Mouse (Mus musculus) stomach, embryonic 14.5 days (tissue): ENCODE results near the gene Ormdl1. TPM values are rescaled to one million over a fixed set of nuclear protein-coding genes. Genes with fewer than 3 reads are reported as not detected.

Experiments
- ATAC-seq: fragments of 200-750 bp; cut with Nextera tagmentation; 2 replicates; pipeline ENCODE4 v1.8.0; 2017; ENCODE audit warnings: low read depth, moderate TSS enrichment; ENCODE audit not compliant: insufficient number of reproducible peaks, insufficient read depth, low FRiP score
- H3K27ac ChIP-seq: fragments of 300-500 bp; sonication (generic); 2 replicates; pipeline ENCODE4 v1.5.1; 2014; ENCODE audit warnings: mild to moderate bottlenecking, low read length, moderate library complexity, mixed read lengths
- H3K27me3 ChIP-seq: fragments of 300-500 bp; sonication (generic); 2 replicates; pipeline ENCODE4 v1.6.1; 2014; ENCODE audit warnings: low read length, control low read depth, mixed read lengths; ENCODE audit not compliant: control insufficient read depth, insufficient read depth
- H3K36me3 ChIP-seq: fragments of 300-500 bp; sonication (generic); 2 replicates; pipeline ENCODE4 v1.6.1; 2014; ENCODE audit warnings: mild to moderate bottlenecking, control low read depth, low read length, moderate library complexity, mixed read lengths; ENCODE audit not compliant: control insufficient read depth, insufficient read depth
- H3K4me1 ChIP-seq: fragments of 300-500 bp; sonication (generic); 2 replicates; pipeline ENCODE4 v1.6.1; 2014; ENCODE audit warnings: low read length, control low read depth, mixed read lengths; ENCODE audit not compliant: control insufficient read depth, insufficient read depth
- H3K4me2 ChIP-seq: fragments of 300-500 bp; sonication (generic); replicated peaks from 2 replicates; pipeline ENCODE4 v1.6.1; 2014; ENCODE audit warnings: low read depth, low read length, control low read depth
- H3K4me3 ChIP-seq: fragments of 300-500 bp; sonication (generic); 2 replicates; pipeline ENCODE4 v1.5.1; 2014; ENCODE audit warnings: low read depth, low read length, control low read depth
- H3K9ac ChIP-seq: fragments of 300-500 bp; sonication (generic); replicated peaks from 2 replicates; pipeline ENCODE4 v1.6.1; 2014; ENCODE audit warnings: low read depth, mild to moderate bottlenecking, control low read depth, low read length, moderate library complexity, mixed read lengths
- H3K9me3 ChIP-seq: fragments of 300-500 bp; sonication (generic); 2 replicates; pipeline ENCODE4 v1.6.1; 2016; ENCODE audit warnings: low read depth, low read length, control low read depth; ENCODE audit not compliant: control insufficient read depth
- WGBS: fragments of 180-500 bp; shearing (Covaris S2); extraction: QIAGEN DNeasy Blood & Tissue Kit; methylation state at CpG from one replicate; pipeline ENCODE4 v1.1.7; 2014; 5-methylcytosine and 5-hydroxymethylcytosine counted together
- polyA plus RNA-seq: library from polyadenylated mRNA; unstranded; fragments of >200 nt; fragmentation: Nextera tagmentation; extraction: Ambion mirVana; gene quantifications from 2 replicates; pipeline ENCODE4 v1.2.1, GENCODE M21; 2014

Gene Ormdl1
- polyA plus RNA-seq, 1 experiment from 2014 or later = 52.3 TPM

DNA sequence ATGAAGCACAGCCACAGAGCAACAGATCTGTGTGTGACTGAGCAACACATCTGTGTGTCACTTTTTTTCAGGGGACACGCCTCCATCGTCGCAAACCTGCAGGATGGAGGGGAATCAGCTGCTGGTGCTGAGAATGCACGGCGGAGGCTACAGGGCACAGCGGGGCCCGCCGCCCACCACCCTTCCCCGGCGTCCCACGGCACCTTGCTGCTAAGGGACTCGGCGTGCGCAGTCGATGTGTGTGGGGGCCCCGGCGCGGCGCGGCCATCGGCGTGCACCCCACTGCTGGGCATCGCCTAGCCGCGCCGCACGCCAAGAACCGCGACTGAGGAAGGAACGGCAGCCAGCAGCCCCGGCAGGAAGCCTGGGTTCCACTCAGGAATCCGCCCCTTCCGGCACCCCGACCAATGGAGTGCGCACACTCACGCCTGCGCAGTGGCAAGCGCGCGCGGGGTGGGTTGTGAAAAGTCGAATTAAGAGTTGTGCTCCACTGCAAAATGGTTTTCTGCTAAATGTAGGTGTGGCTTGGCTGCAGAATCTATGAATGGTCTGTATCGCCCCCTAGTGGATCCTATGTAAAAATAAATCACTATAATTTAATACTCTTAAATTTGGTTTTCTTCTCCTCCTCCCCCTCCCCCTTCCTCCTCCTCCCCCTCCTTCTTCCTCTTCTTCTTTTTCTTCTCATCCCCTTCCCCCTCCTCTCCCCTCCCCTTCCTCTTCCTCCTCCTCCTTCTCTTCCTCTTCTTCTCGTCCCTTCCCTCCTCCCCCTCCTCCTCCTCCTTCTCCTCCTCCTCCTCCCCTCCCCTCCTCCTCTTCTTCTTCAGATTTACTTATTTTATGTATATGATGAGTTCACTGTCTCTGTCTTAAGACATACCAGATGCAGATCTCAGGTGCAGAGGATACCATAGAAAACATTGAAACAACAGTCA lies 55.7 kb downstream of the Ormdl1 start, which contains the start of the genes Asdurf, Gm28551 and Asnsd1:
Asdurf (minus strand) TSS at position 293 of the 935 bp plus-strand sequence.
Gm28551 (minus strand) TSS at position 341 of the 935 bp plus-strand sequence.
Asnsd1 (minus strand) TSS at position 426 of the 935 bp plus-strand sequence.
- Histone ChIP-seq H3K9ac (peak within 1 kb of the TSS; percentile 93), H3K27me3 (no peaks in the 10 kb centered on the region), H3K9me3 (no peaks in the 10 kb centered on the region), H3K27ac (peak within 1 kb of the TSS; percentile 81), H3K4me2 (peak within 1 kb of the TSS; percentile 38), H3K36me3 (peaks cover 10% of the 10 kb centered on the region), H3K4me3 (peak within 1 kb of the TSS; percentile 80), H3K4me1 (peaks cover 5% of the 10 kb centered on the region; the same call in 1 of the 2 replicates)
- WGBS = under 1% methylated on average over 44 of the region's 44 CpGs
- peak; percentile 100 for ATAC-seq

DNA sequence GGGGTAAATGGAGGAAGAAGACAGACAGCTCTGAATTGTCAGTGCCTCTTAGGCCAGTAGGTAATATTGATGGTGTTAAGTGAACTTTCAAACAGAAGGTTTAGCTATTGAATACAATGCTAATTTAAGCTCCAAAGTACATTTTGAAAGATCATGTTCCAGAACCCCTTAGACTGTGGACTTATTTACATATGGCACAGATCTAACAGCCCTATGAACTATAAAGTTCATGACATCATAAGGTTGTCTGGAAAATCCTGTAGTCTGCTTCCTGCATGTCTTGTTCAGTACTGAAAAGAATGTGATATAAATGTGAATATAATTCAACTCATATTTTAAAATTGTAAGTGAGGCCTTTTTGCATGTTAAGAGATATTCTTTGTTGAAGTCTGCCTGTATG lies 62.1 kb downstream of the Ormdl1 start:
- H3K4me2 ChIP-seq = no peak overlapping the region
- H3K36me3 ChIP-seq = no peaks in the 10 kb centered on the region
- no peak overlapping the region for H3K4me3 ChIP-seq
- H3K9ac ChIP-seq = no peak overlapping the region
- H3K27ac ChIP-seq = no peak overlapping the region
- no peaks in the 10 kb centered on the region for H3K27me3 ChIP-seq
- no peaks in the 10 kb centered on the region for H3K9me3 ChIP-seq
- no peaks in the 10 kb centered on the region for H3K4me1 ChIP-seq
- ATAC-seq = no peak

Other genes starting within 250 kb of the Ormdl1 start
- 0.50 and 0.52 TPM in 2 replicates for gene Mstn, start 235.5 kb upstream of the Ormdl1 start, polyA plus RNA-seq
- not detected in 2 replicates for gene 1700019A02Rik, start 109.5 kb upstream of the Ormdl1 start, polyA plus RNA-seq
- 20.0 and 20.8 TPM in 2 replicates for gene Pms1, start 77 bp upstream of the Ormdl1 start, polyA plus RNA-seq
- gene Gm28778, start within 50 bp of the Ormdl1 start, polyA plus RNA-seq = not detected in 2 replicates
- 22.9 and 23.6 TPM in 2 replicates for gene Osgepl1, start 16.5 kb downstream of the Ormdl1 start, polyA plus RNA-seq
- gene Asdurf, start 55.5 kb downstream of the Ormdl1 start, polyA plus RNA-seq = 13.9 and 17.8 TPM in 2 replicates
- gene Gm28551, start 55.6 kb downstream of the Ormdl1 start, polyA plus RNA-seq = 0.87 and 0.88 TPM in 2 replicates
- 73.1 and 74.6 TPM in 2 replicates for gene Asnsd1, start 55.7 kb downstream of the Ormdl1 start, polyA plus RNA-seq